Mouse (Mus musculus): ENCODE measurements at regions not wholly inside any gene's neighbourhood (a gene's known extent, or its start where the extent isn't known, plus 50 kb on each side); places are given as distances from the start of the nearest gene placed in this dataset.
A peak's percentile ranks its signal among the peaks of the same experiment; 100 is the strongest.

- no peak overlapping the region for H3K4me2 ChIP-seq
- no peak overlapping the region for H3K4me3 ChIP-seq
- no peaks in the 10 kb centered on the region for H3K27me3 ChIP-seq (replicated peaks)
- ATAC-seq (ENCODE audit: extremely low read depth, insufficient number of reproducible peaks, low FRiP score, low TSS enrichment): no peak
- WGBS: 73% methylated on average over 4 of the region's 4 CpGs
- H3K27ac ChIP-seq (replicated peaks): no peak overlapping the region
- H3K4me1 ChIP-seq: no peaks in the 10 kb centered on the region
- no peak overlapping the region for H3K9ac ChIP-seq
- H3K36me3 ChIP-seq: no peaks in the 10 kb centered on the region
- H3K9me3 ChIP-seq: no peaks in the 10 kb centered on the region
Observed at GRCm38 (mm10) chr11:18571557-18572209, 447.1 kb downstream of the Meis1 start.

- Histone ChIP-seq H3K27me3 (replicated peaks) (no peaks in the 10 kb centered on the region), H3K4me2 (no peak overlapping the region), H3K27ac (replicated peaks) (no peak overlapping the region), H3K4me1 (no peaks in the 10 kb centered on the region), H3K4me3 (no peak overlapping the region), H3K9me3 (no peaks in the 10 kb centered on the region), H3K9ac (no peak overlapping the region), H3K36me3 (no peaks in the 10 kb centered on the region)
- no peak for ATAC-seq (ENCODE audit: extremely low read depth, insufficient number of reproducible peaks, low FRiP score, low TSS enrichment)
- 78% methylated on average over 2 of the region's 2 CpGs for WGBS
Observed at GRCm38 (mm10) chr11:18563011-18563410, 455.8 kb downstream of the Meis1 start.

DNA sequence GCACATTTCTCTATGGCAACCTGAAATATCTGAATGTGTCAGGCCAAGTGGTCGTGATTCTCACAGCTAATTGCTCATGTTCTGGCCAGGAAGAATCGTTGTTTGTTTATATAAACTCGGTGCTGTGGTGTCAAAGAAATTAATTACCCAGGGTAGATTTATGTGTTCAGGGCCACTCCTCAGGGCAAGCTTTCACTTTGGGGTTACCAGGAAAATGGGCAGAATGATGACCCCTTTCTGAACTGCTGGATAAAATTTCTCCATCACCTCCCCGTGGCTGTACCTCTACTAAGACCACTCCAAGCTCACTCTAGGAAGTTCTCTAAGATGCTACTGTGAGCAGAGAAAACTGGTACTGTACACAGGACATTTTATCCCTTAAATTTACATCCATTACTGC lies 460.1 kb downstream of the Meis1 start:
- H3K9me3 ChIP-seq: no peaks in the 10 kb centered on the region
- no peaks in the 10 kb centered on the region for H3K4me1 ChIP-seq
- H3K4me3 ChIP-seq: no peak overlapping the region
- H3K27me3 ChIP-seq (replicated peaks): no peaks in the 10 kb centered on the region
- no peaks in the 10 kb centered on the region for H3K36me3 ChIP-seq
- no peak overlapping the region for H3K27ac ChIP-seq (replicated peaks)
- H3K4me2 ChIP-seq: no peak overlapping the region
- 43% methylated on average over 4 of the region's 4 CpGs for WGBS
- H3K9ac ChIP-seq: no peak overlapping the region
- no peak for ATAC-seq (ENCODE audit: extremely low read depth, insufficient number of reproducible peaks, low FRiP score, low TSS enrichment)

DNA sequence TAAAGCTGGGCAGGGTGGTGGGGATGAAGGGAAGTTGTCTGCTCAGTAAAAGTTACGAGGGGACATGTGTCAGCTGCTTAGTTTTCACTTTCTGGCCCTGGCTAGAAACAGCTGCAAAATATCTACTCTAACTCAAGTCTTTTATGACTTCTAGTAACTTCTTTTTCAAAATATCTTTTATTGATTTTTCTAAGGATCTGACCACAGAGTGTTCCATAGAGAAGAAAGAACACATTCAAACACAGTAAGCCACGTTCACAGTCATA lies 483.3 kb downstream of the Meis1 start:
- no peak for ATAC-seq (ENCODE audit: extremely low read depth, insufficient number of reproducible peaks, low FRiP score, low TSS enrichment)
- Histone ChIP-seq H3K36me3 (no peaks in the 10 kb centered on the region), H3K27ac (replicated peaks) (no peak overlapping the region), H3K4me1 (peaks cover 4% of the 10 kb centered on the region; the same call in 1 of the 2 replicates), H3K9me3 (no peaks in the 10 kb centered on the region), H3K4me3 (no peak overlapping the region), H3K27me3 (replicated peaks) (no peaks in the 10 kb centered on the region), H3K4me2 (no peak overlapping the region), H3K9ac (no peak overlapping the region)
- WGBS: 58% methylated on average over 2 of the region's 2 CpGs

GRCm38 (mm10) chr11:18534807-18535591 lies 483.8 kb downstream of the Meis1 start:
- Histone ChIP-seq H3K27ac (replicated peaks) (peak overlapping the region; percentile 67), H3K9me3 (no peaks in the 10 kb centered on the region), H3K27me3 (replicated peaks) (no peaks in the 10 kb centered on the region), H3K4me3 (no peak overlapping the region), H3K4me2 (no peak overlapping the region), H3K36me3 (no peaks in the 10 kb centered on the region), H3K4me1 (peaks cover 4% of the 10 kb centered on the region; the same call in 1 of the 2 replicates), H3K9ac (no peak overlapping the region)
- 63% methylated on average over 7 of the region's 7 CpGs for WGBS
- no peak for ATAC-seq (ENCODE audit: extremely low read depth, insufficient number of reproducible peaks, low FRiP score, low TSS enrichment)

GRCm38 (mm10) chr11:18531264-18532110 lies 487.3 kb downstream of the Meis1 start:
- no peak for ATAC-seq (ENCODE audit: extremely low read depth, insufficient number of reproducible peaks, low FRiP score, low TSS enrichment)

GRCm38 (mm10) chr11:18528568-18528967 lies 490.2 kb downstream of the Meis1 start:
- WGBS: 52% methylated on average over 4 of the region's 4 CpGs
- no peak for ATAC-seq (ENCODE audit: extremely low read depth, insufficient number of reproducible peaks, low FRiP score, low TSS enrichment)
- no peak overlapping the region for H3K27ac ChIP-seq (replicated peaks)
- H3K4me1 ChIP-seq: no peaks in the 10 kb centered on the region
- no peak overlapping the region for H3K4me3 ChIP-seq
- H3K4me2 ChIP-seq: no peak overlapping the region
- no peak overlapping the region for H3K9ac ChIP-seq
- H3K27me3 ChIP-seq (replicated peaks): no peaks in the 10 kb centered on the region
- no peaks in the 10 kb centered on the region for H3K36me3 ChIP-seq
- H3K9me3 ChIP-seq: no peaks in the 10 kb centered on the region

More at GRCm38 (mm10) chr11:18531264-18532110, 487.3 kb downstream of the Meis1 start:
- H3K27me3 ChIP-seq (replicated peaks): no peaks in the 10 kb centered on the region
- WGBS: 52% methylated on average over 2 of the region's 2 CpGs
- no peaks in the 10 kb centered on the region for H3K9me3 ChIP-seq
- H3K4me3 ChIP-seq: no peak overlapping the region
- H3K4me2 ChIP-seq: no peak overlapping the region
- H3K27ac ChIP-seq (replicated peaks): no peak overlapping the region
- H3K36me3 ChIP-seq: no peaks in the 10 kb centered on the region
- H3K4me1 ChIP-seq: peaks cover 4% of the 10 kb centered on the region; the same call in 1 of the 2 replicates
- H3K9ac ChIP-seq: no peak overlapping the region

GRCm38 (mm10) chr11:18495108-18495757 lies 523.6 kb downstream of the Meis1 start:
- no peaks in the 10 kb centered on the region for H3K36me3 ChIP-seq
- H3K27me3 ChIP-seq (replicated peaks): no peaks in the 10 kb centered on the region
- H3K9ac ChIP-seq: no peak overlapping the region
- H3K27ac ChIP-seq (replicated peaks): no peak overlapping the region
- H3K4me3 ChIP-seq: no peak overlapping the region
- H3K4me2 ChIP-seq: no peak overlapping the region
- 63% methylated on average over 6 of the region's 6 CpGs for WGBS
- no peaks in the 10 kb centered on the region for H3K9me3 ChIP-seq
- no peak for ATAC-seq (ENCODE audit: extremely low read depth, insufficient number of reproducible peaks, low FRiP score, low TSS enrichment)
- H3K4me1 ChIP-seq: no peaks in the 10 kb centered on the region

- no peak for ATAC-seq (ENCODE audit: extremely low read depth, insufficient number of reproducible peaks, low FRiP score, low TSS enrichment)
- H3K9ac ChIP-seq: no peak overlapping the region
- WGBS: 71% methylated on average over 5 of the region's 5 CpGs
Observed at GRCm38 (mm10) chr11:18493981-18494380, 524.8 kb downstream of the Meis1 start.

DNA sequence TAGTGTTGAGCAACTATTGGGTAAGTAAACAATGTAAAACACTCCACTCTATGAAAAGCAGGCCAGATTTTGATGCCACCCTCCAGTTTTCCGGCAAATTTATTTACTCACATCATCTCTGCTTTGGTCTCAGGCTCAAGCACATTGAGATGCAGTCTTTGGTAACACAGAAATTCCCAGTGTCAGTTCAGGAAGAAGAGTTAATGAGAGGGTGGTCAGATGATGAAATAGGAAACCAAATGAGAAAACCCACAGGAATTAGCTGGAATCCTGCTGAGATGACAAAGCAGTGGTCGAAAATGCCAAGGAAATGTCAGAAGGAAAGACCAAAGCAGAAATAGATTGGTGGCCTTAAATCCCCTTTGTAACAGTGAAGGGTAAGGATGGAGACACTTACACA lies 525.7 kb downstream of the Meis1 start:
- 51% methylated on average over 2 of the region's 2 CpGs for WGBS
- H3K27me3 ChIP-seq (replicated peaks): no peaks in the 10 kb centered on the region
- ATAC-seq (ENCODE audit: extremely low read depth, insufficient number of reproducible peaks, low FRiP score, low TSS enrichment): no peak

More at GRCm38 (mm10) chr11:18493981-18494380, 524.8 kb downstream of the Meis1 start:
- no peaks in the 10 kb centered on the region for H3K9me3 ChIP-seq
- no peak overlapping the region for H3K27ac ChIP-seq (replicated peaks)
- no peak overlapping the region for H3K4me3 ChIP-seq
- no peak overlapping the region for H3K4me2 ChIP-seq
- no peaks in the 10 kb centered on the region for H3K4me1 ChIP-seq
- no peaks in the 10 kb centered on the region for H3K36me3 ChIP-seq
- H3K27me3 ChIP-seq (replicated peaks): no peaks in the 10 kb centered on the region

More for the DNA sequence above, 525.7 kb downstream of the Meis1 start:
- Histone ChIP-seq H3K9me3 (no peaks in the 10 kb centered on the region), H3K36me3 (no peaks in the 10 kb centered on the region), H3K4me3 (no peak overlapping the region), H3K9ac (no peak overlapping the region), H3K27ac (replicated peaks) (no peak overlapping the region), H3K4me1 (no peaks in the 10 kb centered on the region), H3K4me2 (no peak overlapping the region)

Data from heart, embryonic 13.5 days (tissue).